In the genomic region with DNA sequence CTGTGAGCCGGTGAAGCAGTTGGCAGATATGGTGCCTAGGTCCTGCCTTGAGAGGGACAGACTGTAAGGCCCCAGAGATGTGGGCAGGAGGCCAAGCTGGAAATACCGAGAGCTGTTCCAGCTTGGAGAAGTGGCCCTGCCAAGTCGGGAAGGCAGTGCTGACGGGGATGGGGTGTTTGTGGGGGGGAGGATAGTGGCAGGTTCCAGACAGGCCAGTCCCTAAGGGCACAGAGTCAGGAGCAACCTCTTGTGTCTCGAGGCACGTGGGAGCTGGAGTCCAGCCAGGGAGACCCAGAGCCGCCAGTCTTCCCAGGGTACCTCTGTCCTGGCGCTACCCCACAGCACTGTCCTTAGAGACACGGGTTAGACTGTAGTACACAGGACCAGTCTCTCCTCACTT, we compare ENCODE assay signal across 8 mouse cellular contexts. TPM values are rescaled to one million over a fixed set of nuclear protein-coding genes. Genes with fewer than 3 reads are reported as not detected.
A peak's percentile ranks its signal among the peaks of the same experiment; 100 is the strongest.
DNase-seq lines count a peak whose midpoint lies in the region; ATAC-seq lines count a peak whose summit lies in the region.

No protein-coding gene starts in this region.

- no peaks in the 10 kb centered on the region for H3K27me3 ChIP-seq in neural tube, embryonic 12.5 days (replicated peaks)
- no peaks in the 10 kb centered on the region for H3K27me3 ChIP-seq in intestine, embryonic 16.5 days (replicated peaks; ENCODE audit: control insufficient read depth, insufficient read depth, low read length)
- no peaks in the 10 kb centered on the region for H3K27me3 ChIP-seq in limb, embryonic 12.5 days

- H3K9ac ChIP-seq in neural tube, embryonic 12.5 days, result no peak overlapping the region
- no peak overlapping the region for H3K9ac ChIP-seq in intestine, embryonic 16.5 days (ENCODE audit: low read depth, low read length)
- no peak overlapping the region for H3K9ac ChIP-seq in limb, embryonic 12.5 days (replicated peaks)

- H3K9me3 ChIP-seq in neural tube, embryonic 12.5 days, result no peaks in the 10 kb centered on the region
- no peaks in the 10 kb centered on the region for H3K9me3 ChIP-seq in intestine, embryonic 16.5 days (ENCODE audit: control insufficient read depth, low read length)
- no peaks in the 10 kb centered on the region for H3K9me3 ChIP-seq in limb, embryonic 12.5 days

- no peak for DNase-seq in neural tube, embryonic 10.5 days (ENCODE audit: extremely low spot score, low spot score)
- peak; percentile 88 to 89 for DNase-seq in cerebellum, postnatal 36 days
- DNase-seq in gonadal fat pad, adult 2 months (ENCODE audit: low read depth), result peak; percentile 54
- DNase-seq in right cerebral cortex, postnatal 14 days, result peak; percentile 65

- peak; percentile 23; the same call in 1 of the 2 replicates for ATAC-seq in neural tube, embryonic 12.5 days (ENCODE audit: low FRiP score, low read depth)
- ATAC-seq in intestine, embryonic 16.5 days, result peak; percentile 28
- ATAC-seq in limb, embryonic 12.5 days (ENCODE audit: insufficient number of reproducible peaks, insufficient read depth, low FRiP score, low TSS enrichment, low read depth), result no peak
- ATAC-seq in megakaryocyte, adult 5-6 weeks (ENCODE audit: poor library complexity, severe bottlenecking), result no peak

- H3K36me3 ChIP-seq in neural tube, embryonic 12.5 days, result no peaks in the 10 kb centered on the region
- H3K36me3 ChIP-seq in intestine, embryonic 16.5 days (ENCODE audit: control insufficient read depth, insufficient read depth, low read length), result no peaks in the 10 kb centered on the region
- peaks cover 22% of the 10 kb centered on the region for H3K36me3 ChIP-seq in limb, embryonic 12.5 days

- no peak overlapping the region for H3K27ac ChIP-seq in neural tube, embryonic 12.5 days
- peak overlapping the region; percentile 88 for H3K27ac ChIP-seq in intestine, embryonic 16.5 days (ENCODE audit: low read length)
- 0 out of 2 replicates have a peak overlapping the region, but pooled peaks have one; percentile 43 for H3K27ac ChIP-seq in limb, embryonic 12.5 days

- H3K4me1 ChIP-seq in neural tube, embryonic 12.5 days, result peaks cover 49% of the 10 kb centered on the region
- H3K4me1 ChIP-seq in intestine, embryonic 16.5 days (ENCODE audit: control insufficient read depth, insufficient read depth, low read length), result peaks cover 85% of the 10 kb centered on the region
- H3K4me1 ChIP-seq in limb, embryonic 12.5 days (replicated peaks), result peaks cover 92% of the 10 kb centered on the region

- H3K4me3 ChIP-seq in neural tube, embryonic 12.5 days, result no peak overlapping the region
- no peak overlapping the region for H3K4me3 ChIP-seq in intestine, embryonic 16.5 days (ENCODE audit: low read length)
- H3K4me3 ChIP-seq in limb, embryonic 12.5 days (replicated peaks), result no peak overlapping the region

- H3K4me2 ChIP-seq in neural tube, embryonic 12.5 days (replicated peaks), result no peak overlapping the region
- no peak overlapping the region for H3K4me2 ChIP-seq in intestine, embryonic 16.5 days (ENCODE audit: low read depth, low read length)
- no peak overlapping the region for H3K4me2 ChIP-seq in limb, embryonic 12.5 days

- 72% methylated on average over 9 of the region's 9 CpGs for WGBS in neural tube, embryonic 12.5 days
- WGBS in intestine, embryonic 16.5 days, result 41% methylated on average over 9 of the region's 9 CpGs
- WGBS in limb, embryonic 12.5 days, result 78% methylated on average over 9 of the region's 9 CpGs

RNA-seq across cellular contexts. Expression of gene Smad6, which starts 53.3 kb away (rescaled TPM):
- polyA plus RNA-seq in neural tube, embryonic 12.5 days (2016; fragmentation: Nextera tagmentation; extraction: Ambion mirVana), result 11.0 and 11.1 TPM in 2 replicates
- polyA plus RNA-seq in gonadal fat pad, adult 2 months (2012; rRNA removed), result 12.2 and 14.4 TPM in 2 replicates
- polyA plus RNA-seq in intestine, embryonic 16.5 days (2015; fragmentation: Nextera tagmentation; extraction: Ambion mirVana), result 3.9 and 8.1 TPM in 2 replicates
- 23.5 and 23.9 TPM in 2 replicates for polyA plus RNA-seq in limb, embryonic 12.5 days (2016; fragmentation: Nextera tagmentation; extraction: Ambion mirVana)
- 0.52 and 0.96 TPM in 2 replicates for total RNA-seq in megakaryocyte, adult 5-6 weeks (2015)
- 1.3 and 1.7 TPM in 2 replicates for total RNA-seq in megakaryocyte, adult 5-6 weeks (2017)

Comparison
In these comparisons a context has a peak if more than half of its experiments do, and no peak if none do; other contexts are left out.
1. ATAC-seq: peak in neural tube, embryonic 12.5 days (single experiment) and intestine, embryonic 16.5 days (single experiment); none in limb, embryonic 12.5 days (single experiment) and megakaryocyte, adult 5-6 weeks (single experiment).